Mouse (Mus musculus) megakaryocyte-erythroid progenitor cell, adult 5-6 weeks (primary cell): ENCODE measurements around the gene Tmem40. TPM values are rescaled to one million over a fixed set of nuclear protein-coding genes. Genes with fewer than 3 reads are reported as not detected.

Source experiments
- ATAC-seq: replicated peaks from 2 replicates; pipeline ENCODE4 v1.8.0; 2016; ENCODE audit warnings: mild to moderate bottlenecking, inconsistent platforms; ENCODE audit not compliant: severe bottlenecking, poor library complexity, low FRiP score, low TSS enrichment
- total RNA-seq, 2 experiments: library from RNA; stranded (forward) in 1 of 2; stranded (reverse) in 1 of 2; fragments of 200-1000, 215-1000 nt in 1 of 2; fragments of >200 nt in 1 of 2; fragmentation: Nextera tagmentation in 1 of 2; gene quantifications; 2 replicates each; pipeline ENCODE4 v1.2.3; 2014 to 2017

The Tmem40 gene
- total RNA-seq, 2 experiments from 2014 or later: 24.0 to 36.9 TPM

DNA sequence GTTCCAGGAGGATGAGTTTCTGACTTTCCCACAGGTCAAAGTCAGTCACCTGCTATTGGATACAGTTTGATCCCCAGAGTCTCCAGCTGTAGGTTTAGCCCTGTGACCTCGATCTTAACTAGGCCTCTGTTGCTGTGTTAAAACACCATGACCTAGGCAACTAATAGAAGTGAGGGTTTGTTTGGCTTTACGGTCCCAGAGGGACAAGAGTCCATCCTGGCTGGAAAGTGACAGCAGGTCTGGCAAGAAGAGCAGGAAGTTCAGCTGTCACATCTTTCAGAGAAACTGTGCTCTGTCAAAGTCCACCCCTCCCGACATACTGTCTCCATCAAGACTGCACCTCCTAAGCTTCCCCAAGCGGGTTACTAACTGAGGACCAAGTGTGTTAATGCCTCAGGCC lies 8.6 kb upstream of the Tmem40 start:
- no peak for ATAC-seq

DNA sequence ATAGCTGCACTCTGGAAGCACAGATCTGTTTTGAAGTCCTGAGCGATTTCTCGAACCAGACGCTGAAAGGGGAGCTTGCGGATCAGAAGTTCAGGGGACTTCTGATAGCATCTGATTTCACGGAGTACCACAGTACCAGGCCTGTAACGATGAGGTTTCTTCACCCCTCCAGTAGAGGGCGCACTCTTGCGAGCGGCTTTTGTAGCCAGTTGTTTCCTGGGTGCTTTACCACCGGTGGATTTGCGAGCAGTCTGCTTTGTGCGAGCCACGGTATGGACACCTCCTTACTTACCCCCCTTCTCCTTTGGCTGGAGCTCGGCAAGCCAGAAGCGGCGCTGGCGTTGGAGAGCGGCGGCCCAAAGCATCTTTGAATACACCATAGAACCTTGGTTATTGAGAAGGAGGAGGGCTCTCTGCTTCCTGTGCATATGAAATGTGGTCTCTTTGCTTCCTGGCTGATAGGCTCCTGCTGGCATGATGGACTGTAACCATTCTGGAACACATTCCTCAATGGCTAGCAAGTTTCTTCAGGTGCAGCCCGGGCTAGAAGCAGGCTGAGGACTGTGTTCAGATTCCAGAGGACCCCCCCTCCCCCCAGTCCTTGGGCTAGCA lies 8.0 kb upstream of the Tmem40 start:
- no peak for ATAC-seq

DNA sequence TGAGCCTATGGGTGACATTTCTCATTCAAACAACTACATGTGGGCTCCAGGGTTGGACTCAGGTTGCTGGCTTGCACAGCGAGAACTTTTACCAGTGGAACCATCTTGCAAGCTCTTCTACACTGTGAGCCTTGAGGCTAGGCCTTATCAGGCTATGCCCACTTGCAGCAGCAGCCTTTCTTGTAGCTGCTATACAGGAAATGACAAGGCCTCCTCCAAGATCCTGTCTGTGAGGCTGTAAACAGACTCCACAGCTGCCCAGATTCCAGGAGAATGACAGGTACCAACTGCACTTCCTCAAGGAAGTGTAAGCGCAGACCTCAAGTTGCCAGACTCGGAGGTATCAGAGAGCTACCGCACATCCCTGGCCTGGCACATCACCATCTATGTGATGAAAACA lies 6.0 kb upstream of the Tmem40 start:
- ATAC-seq: peak; percentile 85

DNA sequence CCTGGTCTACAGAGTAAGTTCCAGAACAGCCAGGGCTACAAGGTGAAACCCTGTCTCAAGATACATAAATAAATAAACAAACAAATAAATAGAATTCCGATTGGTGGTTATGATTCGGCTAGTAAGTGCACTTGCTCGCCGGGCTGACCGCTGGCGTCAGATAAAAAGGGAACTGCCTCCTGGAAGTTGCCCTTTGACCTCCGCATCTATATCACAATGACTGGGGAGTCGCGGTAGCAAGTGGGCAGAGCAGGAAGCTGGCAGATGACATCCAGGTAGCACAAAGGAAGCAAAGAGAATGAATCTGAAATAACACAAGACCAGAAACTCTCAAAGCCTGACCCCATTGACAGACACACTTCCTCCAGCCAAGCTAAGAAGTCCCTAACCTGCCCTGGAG lies 5.1 kb upstream of the Tmem40 start:
- ATAC-seq: no peak

DNA sequence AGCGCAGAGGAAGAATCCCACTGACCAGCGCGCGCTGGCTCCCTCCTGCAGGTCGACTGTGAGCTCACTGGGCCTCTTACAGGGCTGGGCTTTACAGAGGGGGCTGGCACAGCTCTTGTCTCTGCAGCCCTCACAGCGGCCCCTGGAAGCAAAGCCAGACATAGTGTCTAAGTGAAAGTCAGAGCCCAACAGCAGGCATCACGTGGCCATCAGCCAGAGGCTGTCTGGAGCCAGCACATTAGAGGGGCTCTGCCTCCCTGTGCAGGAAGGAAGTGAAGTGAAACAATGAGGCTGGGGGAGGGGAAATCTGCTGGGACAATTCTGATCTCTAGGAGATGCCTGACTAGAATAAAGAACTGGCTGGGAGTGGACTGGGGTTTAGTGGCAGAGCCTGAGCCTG lies 2.0 kb upstream of the Tmem40 start:
- ATAC-seq: no peak; the same call in 1 of the 2 replicates

DNA sequence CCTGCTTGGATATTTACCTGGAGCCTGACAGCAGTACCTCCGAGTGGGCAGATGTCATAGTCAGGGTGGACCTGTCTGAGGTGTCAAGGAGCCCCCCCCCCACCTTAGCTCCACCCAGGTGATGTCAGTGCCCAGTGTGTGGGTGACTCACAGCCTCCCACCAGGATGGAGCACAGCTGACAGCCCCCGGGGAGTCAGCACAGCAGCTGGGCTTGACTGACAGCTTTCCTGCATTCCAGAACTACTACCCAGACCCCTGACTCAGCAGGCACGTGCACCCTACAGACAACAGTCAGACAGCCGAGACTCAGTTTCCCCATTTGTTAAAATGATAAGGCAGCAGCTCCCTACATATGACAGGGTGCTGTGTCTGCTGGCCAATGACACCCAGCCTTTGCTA lies 1.2 kb downstream of the Tmem40 start:
- no peak for ATAC-seq

DNA sequence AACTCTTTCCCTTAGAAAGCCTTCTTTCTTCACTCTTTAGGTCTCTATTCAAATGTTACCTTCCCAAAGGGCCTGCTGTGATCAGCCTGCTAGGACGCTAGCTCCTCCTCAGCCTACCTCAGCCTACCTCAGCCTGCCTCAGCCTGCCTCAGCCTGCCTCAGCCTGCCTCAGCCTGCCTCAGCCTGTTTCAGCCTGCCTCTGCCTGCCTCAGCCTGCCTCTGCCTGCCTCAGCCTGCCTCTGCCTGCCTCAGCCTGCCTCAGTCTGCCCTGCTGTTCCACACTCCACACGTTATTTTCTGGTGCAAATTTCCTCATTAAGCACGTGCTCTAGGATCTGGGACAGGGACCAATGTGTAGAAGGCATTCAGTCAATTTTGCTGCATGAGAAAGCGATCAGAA lies 2.1 kb downstream of the Tmem40 start:
- ATAC-seq: no peak

DNA sequence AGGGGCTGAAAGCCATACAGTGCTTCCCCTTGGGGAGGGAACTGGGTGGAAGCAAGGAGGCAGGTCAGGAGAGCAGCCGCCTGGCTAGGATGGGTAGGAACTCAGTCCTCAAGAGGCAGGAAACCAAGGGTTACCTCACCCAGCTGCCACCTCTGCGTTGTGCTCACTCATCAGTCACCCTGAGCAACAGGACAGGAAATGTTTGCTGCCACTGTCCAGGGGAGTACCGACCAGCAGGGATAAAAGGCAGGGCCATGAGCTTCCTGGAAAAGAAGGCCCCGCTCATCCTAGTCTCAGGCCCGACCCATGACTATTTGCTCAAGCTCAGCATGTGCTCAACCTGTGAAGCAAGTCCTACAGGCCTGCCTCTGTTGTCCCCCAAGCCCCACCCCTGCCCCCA lies 2.7 kb downstream of the Tmem40 start:
- ATAC-seq: peak; percentile 1; the same call in 1 of the 2 replicates

DNA sequence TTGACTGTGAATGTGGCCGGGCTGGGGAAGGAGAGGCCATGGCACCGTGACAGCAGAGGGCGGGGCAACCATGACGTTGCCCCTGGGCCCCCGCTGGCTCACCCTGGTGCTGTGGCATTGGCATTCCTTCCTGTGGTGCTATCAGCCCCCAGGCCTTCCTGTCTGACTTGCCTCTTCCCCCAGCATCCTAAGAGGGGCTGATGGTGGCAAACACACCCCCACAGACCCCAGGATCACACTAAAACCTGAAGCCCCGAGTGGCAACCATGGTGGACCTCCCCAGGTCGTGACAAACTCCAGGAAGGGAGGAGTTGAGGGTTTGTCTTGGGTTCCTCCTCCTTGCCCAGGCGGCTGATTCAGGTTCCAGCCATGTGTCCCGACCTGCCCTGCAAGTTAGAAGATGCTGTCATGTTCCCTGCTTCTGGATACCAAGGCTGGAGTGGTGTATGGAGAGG lies 3.2 kb downstream of the Tmem40 start:
- peak; percentile 70 for ATAC-seq

DNA sequence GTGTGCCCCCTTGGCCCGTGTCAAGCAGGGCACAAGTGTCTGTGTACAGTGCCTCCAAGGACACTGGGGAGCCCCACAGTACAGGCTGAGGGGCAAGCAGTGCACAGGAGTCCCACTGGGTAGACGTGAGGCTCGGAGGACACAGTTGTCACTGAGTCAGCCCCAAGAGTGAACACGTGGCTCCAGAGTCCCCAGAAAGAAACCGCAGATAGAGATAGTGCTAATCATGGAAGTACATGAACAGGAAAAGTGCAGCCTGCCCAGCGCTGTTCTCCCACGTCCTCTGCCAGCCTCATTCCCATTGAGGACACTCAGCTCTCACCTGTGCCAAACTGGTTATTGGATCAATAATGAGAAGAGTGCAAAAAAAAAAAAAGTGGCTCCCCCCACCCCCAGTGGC lies 6.7 kb downstream of the Tmem40 start:
- ATAC-seq: peak; percentile 77

DNA sequence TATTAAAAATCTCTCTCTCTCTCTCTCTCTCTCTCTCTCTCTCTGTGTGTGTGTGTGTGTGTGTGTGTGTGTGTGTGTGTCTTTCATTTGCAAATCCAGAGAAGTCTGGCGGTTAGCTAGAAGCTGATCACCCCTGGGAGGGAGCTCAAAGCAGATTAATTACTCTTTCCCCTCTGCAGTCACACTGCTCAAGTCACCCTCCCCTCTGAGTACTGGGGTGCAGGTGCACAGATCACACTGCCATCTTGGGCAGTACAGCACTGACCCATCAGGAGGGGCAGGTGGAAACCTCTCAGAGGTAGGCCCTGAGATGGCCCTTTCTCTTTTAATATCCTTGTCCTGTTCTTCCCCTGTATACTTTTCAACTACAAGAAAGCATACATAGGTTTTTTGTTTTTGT lies 15.9 kb downstream of the Tmem40 start:
- no peak for ATAC-seq

DNA sequence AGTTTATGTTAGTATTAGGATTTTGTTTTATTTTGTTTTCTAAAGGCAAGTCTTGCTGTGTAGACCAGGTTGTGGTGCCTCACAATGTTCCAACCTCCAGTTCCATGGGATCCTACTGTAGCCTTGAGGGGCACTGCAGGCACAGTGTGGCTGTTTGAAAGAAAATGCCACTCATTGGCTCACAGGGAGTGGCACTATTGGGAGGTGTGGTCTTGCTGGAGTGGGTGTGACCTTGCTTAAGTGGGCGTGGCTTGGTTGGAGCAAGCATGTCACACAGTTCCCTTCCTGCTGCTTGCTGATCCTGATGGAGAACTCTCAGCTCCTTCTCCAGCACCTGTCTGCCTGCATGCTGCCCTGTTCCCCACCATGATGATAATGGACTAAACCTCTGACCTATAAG lies 18.6 kb downstream of the Tmem40 start:
- ATAC-seq: peak; percentile 93

DNA sequence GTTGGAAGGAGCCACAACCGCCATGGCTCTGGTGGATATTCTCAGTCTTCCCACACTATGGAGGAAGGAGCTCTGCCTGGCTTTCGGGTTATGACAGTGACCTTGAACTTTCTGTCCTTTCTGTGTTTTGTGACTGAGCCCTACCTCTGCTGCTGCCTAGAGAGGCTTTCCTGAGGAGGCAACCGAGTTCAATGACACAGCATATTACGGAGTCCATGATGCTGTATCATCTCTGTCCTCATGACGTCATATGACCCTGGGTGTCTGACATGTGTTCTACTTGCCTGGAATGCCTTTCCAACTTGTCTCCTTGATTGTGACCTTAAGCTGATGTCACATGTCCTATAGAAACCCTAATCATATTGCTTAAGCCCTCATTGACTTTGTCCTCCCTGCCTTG lies 23.2 kb downstream of the Tmem40 start:
- no peak for ATAC-seq

DNA sequence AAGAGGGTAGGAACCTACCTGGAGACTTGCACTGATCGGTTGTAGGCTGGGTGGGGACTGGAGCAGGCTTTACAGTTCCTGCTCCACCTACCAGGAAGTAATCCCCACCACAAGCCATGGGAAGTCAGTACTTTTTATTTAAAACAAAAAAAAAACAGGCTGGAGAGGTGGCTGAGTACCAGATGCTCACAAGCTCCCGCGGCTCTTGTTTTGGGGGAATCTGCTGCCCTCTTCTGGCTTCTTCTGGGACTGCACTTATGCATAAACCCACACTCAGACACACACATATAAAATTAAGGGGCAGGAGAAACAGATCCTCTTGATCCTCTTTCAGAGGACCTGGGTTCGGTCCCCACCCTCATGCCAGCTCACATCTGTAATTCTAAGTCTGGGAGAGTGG lies 27.3 kb downstream of the Tmem40 start:
- ATAC-seq: no peak

DNA sequence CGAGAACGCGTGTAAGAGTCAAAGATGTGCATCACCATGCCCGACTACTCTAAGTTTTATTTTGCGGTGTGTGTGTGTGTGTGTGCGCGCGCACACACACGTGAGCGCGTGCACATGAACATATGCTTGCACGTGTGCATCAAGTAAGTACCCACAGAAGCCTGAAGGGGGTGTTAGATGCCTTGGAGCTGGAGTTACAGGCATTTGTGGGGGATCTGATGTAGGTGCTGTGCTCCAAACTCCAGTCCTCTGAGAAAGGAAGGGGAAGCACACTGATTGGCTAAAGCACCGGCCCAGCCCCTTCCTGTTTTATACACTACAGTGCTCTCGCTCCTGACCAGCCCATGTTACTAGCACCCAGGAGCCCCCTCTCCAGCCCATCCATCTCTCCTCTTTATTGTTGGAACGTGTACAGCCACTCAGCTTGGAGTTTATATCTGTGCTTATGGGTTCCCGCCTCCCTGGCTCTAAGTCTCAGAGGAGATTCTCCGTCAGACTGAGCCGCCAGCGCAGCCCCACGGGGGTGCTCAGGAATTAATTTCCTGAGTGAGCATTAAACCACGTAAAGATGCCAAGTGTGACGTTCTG lies 29.8 kb downstream of the Tmem40 start:
- ATAC-seq: no peak

DNA sequence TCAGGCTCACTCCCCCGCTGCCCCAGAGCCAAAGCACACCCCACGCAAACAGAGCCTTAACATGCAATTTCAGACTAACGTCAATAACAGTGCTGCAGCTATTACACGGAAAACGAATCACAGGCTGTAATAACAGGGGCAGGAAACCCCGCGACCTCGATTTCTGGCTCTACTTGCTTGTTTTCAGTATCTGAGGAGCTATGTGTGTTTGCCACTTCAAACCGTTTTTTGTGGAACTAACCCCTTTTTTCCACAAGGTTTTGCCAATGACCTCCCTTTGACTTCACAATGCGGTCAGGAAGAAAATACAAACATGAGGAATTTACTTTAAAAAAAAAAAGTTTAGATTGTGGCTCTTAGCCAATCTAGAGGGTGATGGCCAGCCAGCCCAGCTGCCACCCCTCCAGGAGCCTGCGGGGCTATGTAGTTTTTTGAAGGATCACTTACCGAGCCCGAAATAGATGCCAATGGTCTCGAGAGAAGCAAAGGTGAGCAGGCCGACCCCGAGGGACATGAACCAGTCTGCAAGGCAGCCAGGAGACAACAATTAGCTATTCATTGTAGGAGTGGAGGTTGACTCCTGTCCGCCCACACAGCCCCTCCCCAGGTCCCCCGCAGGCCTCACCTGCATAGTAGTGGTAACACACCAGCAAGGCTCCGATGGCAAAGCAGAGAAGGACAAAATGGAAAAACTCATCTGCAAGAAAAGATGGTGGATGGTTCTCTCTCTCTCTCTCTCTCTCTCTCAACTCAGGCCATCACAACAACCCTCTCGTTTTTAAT lies 31.5 kb downstream of the Tmem40 start:
- no peak for ATAC-seq

DNA sequence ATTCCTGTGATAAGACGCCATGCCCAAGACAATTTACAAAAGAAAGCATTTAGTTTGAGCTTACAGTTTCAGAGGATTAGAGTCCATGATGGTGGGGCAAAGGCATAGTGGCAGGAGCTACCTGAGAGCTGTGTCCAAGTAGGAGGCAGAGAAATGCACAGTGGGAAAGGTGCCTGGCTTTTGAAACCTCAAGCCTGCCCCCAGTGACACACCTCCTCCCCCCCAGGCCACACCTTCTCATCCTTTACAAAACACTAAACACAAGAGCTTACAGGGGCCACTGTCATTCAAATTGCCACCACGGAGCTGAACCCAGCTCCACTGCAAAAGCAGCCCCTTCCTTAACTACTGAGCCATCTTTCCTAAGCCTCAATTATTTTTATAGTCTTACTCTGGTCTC lies 34.6 kb downstream of the Tmem40 start:
- no peak for ATAC-seq

DNA sequence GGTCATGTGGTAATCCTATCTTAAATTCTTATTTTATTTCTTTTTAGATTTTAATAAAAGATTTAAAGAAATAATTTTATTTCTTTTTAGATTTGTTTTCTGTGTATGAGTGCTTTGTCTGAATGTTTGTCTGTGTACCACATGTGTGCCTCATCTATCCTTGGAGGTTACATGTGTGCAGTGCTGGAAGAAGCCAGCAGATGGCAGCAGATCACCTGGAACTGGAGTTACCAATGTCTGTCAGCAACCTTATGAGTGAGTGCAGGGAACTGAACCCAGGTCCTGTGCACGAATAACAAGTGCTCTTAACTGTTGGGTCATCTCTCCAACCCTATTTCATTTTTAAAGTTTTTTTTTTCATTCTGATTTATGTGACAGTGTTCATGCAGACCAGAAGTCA lies 35.1 kb downstream of the Tmem40 start:
- peak; percentile 56; the same call in 1 of the 2 replicates for ATAC-seq

DNA sequence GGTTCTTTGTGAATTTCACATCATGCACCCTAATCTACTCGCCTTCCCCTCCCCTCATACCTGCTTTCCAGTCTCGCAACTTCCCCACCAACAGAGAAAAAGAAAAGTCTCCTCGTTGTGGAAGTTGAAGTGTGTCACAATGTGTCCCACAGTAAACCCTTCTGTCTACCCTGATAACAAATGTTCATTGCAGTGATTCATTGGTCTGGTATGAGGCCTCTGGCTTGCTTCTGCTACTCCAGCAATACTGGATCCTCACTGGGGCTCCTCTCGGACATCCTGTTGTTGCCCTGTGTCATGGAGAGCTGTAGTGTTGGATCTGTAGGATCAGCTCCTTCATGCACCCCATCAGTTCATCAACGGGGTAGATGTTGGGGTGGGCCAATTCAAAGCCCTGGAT lies 40.0 kb downstream of the Tmem40 start:
- ATAC-seq: no peak

DNA sequence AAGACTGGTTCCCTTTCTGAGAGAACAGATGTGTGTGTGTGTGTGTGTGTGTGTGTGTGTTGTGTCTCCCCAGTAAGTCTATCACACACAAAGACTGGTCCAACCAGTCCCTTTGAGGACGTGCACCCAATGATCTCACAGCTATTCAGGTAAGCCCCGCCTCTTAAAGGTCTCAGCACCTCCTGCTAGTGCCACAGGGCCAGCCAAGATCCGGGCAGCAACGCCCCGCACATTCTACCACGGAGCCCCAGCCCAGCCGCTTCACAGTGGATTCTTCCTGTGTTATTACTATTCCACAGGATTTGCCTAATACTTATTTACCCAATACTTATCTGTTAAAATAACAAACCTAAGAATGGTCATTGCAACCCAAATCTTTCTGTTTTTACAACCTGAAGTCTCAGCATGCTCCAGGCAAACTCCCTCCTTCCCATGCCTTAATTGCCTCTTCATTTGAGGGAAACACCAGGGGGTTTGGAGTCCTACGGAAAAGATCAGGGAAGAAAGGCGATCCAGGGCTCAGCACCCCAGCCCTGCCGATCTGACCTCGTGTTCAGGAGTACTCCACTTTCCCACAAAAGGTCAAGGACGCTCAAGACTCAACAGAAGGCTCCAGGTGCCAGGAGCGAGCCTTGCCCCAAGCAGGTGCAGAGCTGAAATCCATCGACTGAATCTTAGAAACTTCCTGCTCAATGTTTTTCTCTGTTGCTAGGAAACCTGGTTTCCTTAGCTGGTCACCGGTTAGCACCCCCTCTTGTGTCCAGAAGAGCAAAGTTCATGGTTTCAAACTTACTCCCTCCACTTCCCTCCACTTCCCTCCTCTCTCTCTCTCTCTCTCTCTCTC lies 44.3 kb downstream of the Tmem40 start:
- peak; percentile 94 for ATAC-seq
